Mouse (Mus musculus): ENCODE measurements around the gene Ccdc149.

DNA sequence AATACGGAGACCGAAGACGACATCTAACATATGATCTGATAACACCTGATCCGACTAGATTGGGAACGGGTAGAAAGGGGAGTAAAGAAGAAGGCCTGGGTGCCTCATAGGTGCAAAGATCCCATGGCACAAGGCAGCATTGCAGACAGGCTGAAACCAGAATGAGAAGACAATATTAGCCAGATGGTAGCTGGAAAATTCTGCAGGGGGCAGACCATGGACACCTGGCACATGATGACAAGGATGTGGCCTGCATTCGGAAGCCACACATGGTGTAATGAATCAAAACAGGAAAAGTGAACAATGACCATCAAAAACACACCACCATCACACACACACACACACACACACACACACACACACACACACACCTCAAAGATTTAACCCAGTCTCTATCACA is 55.4 kb downstream of the Ccdc149 start:
- no peak for TF ChIP-seq CTCF (IDR thresholded peaks at IDR 0.05)
- no peak for TF ChIP-seq EP300 (IDR thresholded peaks at IDR 0.05)
